Mouse (Mus musculus) layer of hippocampus, adult 9-10 months (tissue): ENCODE measurements at regions not wholly inside any gene's neighbourhood (a gene's known extent, or its start where the extent isn't known, plus 50 kb on each side); places are given as distances from the start of the nearest gene placed in this dataset.

Experiments
- DNase-seq: peaks from one replicate; pipeline ENCODE4 v3.0.0; 2022; ENCODE audit warnings: low spot score

DNA sequence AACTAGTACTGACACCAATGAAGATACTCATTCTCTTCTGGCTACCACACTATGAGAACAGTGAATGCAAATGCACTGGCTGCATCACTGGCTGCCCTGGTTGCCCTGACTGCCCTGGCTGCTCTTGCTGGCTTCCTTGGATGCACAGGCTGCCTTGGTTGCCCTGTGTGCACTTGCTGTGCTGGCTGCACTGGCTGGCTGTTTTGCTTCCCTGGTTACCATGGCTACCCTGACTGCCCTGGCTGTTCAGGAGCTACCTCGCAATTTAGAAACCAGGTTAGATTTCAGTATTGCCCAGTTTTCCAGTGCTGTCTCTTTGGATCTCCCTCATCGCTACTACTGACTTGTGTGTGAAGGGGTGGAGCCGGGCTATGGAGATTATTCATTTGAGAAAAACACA, 175.7 kb downstream of the Fat4 start:
- no peak for DNase-seq

DNA sequence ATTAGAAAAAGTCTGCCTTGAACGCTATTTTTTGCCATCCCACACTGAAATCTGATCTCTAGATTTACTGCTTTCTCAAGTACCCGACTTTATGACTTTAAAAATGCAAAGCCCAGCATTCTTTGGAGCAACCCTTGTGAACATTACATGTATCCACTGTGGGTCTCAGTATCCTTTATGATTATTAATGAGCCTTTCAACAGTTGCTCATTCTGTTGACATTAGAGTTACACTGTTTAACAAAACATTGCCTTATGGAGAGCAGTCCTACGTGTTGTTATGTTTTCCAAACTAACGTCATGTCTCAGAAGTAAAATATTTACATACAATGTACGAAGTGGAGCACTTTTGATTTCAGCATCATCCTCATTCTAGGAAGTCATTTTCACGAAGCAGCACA, 178.7 kb downstream of the Fat4 start:
- no peak for DNase-seq

DNA sequence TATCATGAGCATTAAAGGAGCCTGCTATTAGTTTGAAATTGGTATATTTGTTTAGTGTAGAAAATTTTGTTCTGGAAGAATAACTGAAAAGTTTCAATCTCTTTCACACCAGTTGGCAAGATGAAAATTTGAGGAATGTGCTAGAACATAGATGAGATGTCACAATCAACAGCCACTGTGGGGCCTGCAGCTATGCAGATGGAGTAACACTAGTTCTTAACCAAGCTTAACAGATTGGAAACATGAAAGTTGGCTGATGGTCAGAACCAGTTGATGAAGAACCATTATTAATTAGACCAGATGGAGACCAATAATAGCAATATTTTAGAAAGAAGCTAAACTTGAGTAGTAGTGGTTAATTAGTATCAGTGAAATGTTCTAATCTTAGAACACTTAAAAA, 182.3 kb downstream of the Fat4 start:
- peak; percentile 42 for DNase-seq

DNA sequence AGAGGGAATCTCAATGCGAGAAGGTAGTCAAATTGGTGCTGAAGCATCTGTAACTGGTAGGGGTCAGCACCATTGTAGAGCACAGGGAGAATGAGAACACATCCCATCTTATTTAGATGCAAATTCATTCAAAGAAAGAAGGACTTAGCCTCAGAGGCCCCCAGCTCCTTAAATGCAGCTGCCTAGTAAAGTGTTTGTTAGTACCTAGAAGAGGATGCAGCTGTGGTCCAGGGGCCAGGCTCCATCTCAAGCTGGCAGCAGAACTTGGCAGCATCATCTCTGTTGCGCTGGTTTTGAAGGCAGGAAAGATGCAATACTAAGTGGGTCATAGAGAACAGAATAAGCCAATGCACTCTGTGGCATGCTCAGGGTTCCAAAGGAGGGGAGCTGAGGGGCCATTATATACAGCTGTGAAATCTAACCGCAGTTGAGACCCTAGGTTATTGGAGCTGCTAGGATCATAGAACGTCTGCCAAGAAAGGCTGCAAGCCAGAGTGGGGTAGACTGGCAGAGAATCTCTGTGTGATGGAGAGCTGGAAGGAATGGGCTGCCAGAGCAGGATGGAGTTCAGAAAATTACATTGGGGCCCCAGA, 196.0 kb downstream of the Fat4 start:
- no peak for DNase-seq

DNA sequence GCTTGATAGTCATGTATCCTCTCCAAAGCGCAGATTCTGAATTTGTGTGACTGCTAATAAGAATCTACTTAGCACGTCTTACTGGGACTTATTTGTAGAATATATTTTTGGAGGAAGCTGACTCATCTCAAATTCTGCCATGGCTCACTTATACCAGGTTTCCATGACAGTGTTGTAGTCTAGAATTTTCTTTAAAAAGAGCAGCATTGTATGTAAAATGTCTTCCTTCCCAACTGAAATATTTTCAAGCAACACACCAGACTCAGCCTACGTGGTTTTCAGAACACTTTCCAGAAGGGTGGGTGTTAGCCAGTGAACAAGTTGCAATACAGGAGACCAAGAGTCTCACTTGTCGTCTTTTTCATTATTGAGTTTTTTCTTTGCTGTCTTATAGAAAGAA, 202.2 kb downstream of the Fat4 start:
- no peak for DNase-seq

DNA sequence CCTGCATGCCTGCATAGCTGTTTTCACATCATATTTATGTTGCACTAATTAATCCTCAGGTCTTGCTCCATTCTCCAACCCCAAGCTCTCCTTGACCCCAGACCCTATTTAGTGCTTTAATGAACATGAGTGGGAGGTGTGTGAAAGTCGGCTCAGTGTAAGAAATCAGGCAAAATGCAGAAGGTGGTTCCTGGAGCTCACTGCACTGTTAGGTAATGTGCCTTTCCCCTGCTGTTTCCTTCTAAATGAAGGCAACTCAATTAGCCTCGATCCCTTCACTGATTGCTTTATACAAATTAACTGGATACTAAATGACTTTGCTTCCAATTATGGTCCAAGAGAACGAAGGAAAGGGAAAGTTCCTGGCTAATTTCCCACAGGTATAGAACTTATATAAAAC, 215.6 kb downstream of the Fat4 start:
- DNase-seq = no peak

DNA sequence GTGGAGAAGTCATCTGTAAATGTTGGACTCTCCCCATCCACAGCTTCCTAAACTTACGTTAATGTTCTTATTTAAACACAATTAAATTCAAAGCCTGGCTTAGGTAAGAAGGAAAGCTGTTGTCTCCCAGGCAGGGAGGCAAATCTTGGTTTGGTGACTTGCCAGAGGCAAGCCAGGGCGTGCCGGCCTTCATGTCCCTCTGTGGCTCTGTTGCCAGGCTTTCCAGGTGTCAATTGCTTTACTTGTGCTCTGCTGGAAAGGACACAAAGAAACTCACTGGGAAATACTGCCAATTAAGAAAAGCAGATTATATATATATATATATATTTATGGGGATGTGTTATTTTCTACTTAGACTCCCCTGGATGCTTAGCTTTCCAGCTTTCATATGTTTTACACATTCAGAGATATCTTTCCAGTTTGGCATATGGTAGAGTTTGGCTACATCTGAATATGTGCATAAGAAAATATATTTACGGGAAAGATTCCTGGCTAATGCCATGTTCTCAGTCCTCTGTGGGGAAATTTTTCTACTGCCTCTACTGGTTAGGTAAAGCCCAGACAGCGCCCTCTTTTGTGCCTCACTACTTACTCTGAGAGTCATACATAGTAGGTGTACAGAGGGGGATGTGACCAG, 223.1 kb downstream of the Fat4 start:
- DNase-seq = no peak

DNA sequence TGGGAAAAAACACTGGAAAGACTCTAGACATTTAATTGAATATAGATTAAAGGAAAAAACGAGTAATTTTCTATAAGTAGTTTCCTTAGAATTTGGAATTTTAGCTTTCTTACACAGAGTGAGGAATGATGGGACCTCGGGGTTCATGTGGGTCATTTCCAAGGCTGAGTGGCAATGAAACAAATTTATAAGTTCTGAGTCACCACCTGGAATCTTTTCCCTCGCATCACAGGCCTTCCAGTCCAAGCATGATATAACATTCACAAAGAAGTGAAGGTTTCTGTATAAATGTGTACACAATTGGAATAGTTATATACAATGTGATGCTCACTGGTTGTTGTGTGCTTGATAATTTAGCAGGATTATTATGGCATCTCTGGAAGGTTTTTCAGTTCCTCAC, 227.3 kb downstream of the Fat4 start:
- DNase-seq = no peak

DNA sequence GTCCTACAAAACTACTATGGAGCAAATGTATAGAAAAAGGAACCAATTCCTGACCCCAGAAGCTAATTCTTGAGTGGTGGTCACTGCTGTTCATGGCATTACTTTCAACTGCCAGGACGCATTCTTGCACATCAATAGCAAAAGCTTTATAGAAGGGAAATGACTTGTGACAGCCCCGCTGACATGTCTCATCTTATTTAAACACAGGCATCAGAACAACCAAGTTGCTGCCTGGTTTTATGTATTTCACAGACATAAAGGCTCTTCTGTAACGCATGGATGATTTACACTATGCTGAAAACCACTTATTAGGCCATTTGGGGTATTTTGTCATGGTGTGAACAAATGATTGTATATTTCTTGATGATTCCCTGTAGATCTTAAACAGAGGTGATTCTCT, 228.1 kb downstream of the Fat4 start:
- no peak for DNase-seq

DNA sequence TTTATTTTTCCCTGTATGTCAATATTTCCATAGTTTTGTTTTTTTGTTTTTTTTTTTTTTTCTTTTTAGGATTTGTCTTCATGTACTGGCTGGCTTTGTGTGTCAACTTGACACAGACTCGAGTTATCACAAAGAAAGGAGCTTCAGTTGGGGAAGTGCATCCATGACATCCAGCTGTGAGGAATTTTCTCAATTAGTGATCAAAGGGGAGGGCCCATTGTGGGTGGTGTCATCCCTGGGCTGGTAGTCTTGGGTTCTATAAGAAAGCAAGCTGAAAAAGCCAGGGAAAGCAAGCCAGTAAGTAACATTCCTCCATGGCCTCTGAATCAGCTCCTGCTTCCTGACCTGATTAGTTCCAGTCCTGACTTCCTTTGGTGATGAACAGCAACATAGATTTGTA, 228.7 kb downstream of the Fat4 start:
- DNase-seq = no peak

DNA sequence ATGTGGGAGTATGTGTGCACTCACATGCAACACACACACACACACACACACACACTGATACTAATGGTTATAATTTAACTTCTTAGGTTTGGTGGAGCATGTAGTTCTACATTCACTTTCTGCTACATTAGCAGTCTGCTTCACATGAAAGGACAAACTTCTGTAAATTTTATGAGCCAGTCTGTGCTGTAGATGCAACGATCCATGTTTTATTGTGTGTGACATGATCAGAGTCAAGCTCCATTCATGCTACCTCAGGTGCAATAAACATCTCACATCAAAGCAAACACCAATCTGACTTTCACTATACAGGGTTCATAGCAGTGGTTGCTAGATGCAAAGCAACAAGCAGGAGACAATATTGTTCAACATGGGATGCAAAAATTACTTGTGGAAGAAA, 235.5 kb downstream of the Fat4 start:
- no peak for DNase-seq

DNA sequence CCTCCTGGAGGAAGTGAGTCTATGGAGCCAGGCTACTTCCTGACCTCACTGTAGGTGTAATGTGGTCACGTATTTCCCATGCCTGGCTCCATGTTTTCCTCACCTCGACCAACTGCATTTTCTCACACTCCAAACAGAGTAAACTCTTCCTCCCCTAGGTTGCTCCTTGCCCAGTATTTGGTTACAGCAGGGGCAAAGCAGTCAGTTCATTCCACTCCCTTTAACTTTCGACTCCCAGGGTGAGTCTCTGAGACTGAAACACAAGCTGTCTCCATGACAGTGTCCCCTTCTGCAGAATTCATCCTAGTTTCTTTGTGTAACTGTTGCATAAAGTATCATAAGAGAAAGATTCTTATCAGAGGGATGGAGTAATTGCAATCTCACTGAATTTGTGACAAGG, 243.8 kb downstream of the Fat4 start:
- DNase-seq = no peak

DNA sequence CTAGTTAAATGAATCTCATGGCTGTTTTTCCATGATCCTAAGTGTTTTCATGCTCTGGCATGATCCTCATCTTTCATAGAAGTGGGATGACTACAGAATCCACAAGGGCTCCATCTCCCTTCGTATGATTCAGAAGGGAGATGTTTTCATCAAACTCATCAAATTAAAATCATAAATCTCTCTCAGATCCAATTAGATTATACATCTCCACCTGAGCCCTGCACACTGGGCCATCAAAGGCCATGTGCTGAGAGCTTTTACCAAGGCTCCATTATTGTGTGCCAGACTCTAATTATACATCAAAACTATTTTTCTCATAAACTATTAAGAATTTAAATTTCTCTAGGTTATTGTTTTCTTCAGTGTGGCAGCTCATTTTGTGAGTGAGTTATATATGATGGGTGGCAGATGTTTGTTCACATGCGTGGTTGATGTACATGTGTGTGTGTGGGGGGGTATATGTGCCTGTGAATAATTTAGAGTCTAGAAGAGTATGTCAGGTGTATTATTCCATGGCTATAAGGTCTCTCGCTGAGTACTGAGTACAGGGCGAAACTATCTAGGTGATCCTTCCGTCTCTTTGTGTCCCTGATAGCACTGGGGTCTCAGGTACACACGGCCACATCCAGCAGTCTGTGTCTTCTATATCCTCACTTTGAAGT, 278.4 kb downstream of the Fat4 start:
- DNase-seq = no peak

DNA sequence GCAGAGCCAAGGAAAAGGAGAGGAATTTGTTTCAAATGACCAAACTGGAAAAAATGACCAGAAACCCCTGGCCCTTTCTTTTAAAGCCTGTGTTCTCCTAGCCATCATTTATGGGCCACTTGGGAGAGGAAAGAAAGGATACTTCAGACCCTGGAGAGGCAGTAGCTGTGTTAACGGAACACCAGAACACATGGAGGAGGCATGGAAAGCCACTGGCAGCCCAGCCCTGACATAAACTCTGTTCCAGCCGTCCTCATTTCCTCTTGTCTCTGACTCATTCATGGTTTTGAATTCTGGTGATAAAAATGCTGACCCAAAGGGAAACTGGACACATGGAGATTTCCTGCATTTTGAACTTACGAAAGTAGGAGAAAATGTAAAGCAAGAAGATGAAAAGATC, 295.9 kb downstream of the Fat4 start:
- DNase-seq = no peak

DNA sequence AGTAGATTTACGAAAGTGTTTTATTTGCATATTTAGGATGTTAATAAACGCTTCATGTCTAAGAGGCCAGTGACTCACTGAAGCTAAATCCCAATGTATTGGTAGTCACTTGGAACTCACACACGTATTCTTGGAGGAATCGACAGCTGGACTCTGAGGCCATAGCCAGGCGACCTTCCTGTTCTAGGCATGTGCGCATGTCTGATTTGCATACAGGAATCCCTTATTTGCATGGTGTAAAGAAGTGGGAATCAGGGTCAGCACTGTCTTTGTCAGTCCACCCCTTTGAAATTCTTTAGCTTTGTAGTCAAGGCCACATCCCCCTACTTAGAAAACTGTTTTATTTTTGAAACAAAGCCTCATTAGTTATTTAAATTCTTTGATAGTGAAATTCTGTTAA, 308.4 kb downstream of the Fat4 start:
- no peak for DNase-seq

DNA sequence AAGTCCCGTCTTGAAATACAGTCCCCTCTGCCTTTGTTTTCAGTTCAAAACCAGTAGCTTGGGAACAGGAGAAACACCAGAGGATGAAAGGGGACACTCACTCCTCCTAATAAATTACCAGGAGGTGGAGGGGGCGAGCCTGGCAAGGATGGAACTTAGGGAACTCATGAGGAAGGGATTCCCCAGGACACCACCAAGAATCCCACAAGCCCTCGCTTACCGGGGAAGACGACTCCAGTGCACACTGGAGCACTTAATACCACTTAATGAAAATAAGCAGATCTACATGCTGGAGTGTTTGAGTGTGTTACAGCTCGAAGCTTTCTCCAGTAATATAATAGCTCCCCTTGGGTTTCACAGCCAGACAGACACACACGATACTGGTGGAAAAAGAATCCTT, 315.9 kb downstream of the Fat4 start:
- no peak for DNase-seq

DNA sequence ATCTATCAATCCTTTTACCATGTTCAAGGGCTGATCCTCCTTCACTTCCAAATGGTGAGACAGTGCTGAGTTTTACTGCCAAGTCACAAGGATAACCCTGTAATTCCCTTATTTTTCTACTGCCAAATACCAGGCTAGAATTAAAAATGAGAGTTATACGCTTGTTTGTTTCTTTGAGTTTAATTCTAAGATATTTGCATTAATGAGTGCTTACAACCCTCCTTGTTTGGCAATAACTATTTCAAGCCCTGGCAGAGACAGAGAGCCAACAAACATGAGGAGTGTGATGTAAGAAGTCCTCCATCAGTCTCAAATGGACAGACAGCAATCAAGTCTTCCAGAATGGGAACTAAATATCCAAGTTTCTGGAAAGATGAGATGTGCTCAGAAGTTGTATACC, 321.9 kb downstream of the Fat4 start:
- no peak for DNase-seq

DNA sequence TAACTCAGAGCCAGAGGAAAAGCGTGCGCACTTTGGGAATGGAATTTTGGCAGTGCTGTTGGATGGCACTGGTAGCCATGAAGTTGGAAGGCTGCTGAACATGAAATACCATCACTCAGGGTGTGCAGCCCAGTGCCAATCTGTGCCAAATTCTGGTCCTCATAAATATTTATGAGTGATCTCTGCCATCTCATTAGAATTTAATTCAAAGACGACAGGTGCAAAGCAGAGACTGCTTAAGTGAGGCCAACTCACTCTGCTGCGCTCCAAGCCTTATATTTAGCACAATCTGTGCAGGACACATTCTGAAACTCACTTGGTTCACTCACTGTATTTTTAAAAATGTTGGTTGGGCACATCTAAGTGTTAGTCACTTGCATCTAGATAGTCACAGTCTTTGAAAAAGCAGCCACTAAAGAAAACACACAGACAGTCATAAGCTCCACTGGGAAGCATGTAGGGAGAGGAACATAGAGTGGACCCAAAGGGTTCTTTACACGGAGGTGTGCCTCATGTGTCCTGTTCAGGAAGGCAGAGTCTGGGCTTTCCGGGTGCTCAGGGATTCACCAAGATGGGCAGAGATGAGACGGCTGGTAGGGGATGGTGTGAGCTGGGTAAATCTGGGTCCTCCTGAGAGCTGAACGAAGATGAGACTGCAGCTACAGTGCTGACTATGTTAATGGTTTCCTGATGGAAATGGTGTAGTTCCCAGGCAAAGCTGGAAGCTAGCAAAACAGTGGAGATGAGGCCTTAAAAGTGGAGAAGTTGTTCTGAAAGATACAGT, 322.8 kb downstream of the Fat4 start:
- peak; percentile 55 for DNase-seq

DNA sequence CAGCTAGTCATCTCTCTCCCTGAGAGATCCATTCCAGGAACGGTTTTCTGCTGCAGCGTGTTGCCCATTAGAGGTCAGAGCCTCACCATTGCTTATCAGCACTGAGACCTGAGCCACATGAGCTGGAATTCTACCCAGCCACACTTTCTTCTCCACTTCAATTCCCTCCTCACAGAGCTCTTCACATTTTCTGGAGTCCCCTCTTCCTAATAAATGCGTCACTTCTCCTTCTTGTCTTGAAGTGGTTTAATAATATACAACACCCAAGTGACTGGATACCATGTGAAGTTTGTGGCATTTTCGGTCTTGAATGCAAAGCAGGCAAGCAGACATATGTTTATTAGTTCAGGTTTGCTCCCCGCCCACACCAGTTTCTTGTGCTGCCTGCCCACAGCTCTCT, 324.9 kb downstream of the Fat4 start:
- DNase-seq = no peak

DNA sequence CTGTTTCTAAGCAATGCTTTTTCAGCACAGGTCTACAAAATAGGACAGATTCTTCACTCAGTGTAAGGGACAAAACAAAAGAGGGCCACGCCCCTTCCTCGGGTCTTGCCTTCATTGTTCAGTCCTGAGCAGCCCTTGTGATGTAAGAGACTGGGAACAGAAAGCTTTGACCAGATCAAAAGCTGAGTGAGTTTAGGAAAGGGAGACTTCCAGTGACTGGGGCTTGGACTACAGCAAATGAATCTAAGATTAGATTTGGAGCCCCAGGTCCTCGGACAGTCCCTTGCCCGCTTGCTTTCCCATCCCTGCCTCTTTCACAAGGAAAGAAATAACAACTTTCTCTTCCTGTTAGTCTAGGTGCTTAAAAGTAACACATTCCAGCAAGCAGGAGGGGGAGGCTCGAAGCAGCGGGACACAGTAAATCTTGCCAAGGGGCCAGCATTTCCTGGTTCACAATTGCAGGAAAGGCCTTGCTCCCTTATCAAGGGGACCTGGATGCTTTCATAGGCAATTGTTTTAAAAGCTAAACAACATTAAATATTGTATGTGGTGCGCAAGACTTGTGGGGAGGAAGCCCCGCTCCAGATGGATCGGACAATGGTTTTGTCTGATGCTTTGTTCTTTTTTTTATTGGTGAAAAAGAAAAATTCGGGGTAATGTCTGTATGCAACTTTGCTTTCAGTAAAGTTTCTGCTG, 333.4 kb downstream of the Fat4 start:
- DNase-seq = no peak

DNA sequence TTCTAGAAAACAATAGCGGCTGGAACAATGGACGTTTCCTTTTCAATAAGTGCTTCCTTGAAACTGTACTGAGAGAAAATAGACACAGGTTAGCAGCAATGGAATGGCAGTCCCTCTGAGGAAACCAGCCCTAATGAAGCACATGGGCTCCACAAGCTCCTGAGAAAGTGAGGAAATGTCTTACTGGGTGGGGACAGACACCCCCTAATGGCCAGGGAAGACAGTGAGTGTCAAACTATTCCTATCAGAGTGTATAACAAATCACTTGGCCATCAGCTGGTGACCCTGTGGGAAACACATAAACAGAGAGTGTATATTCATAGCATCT, 333.9 kb downstream of the Fat4 start:
- no peak for DNase-seq

DNA sequence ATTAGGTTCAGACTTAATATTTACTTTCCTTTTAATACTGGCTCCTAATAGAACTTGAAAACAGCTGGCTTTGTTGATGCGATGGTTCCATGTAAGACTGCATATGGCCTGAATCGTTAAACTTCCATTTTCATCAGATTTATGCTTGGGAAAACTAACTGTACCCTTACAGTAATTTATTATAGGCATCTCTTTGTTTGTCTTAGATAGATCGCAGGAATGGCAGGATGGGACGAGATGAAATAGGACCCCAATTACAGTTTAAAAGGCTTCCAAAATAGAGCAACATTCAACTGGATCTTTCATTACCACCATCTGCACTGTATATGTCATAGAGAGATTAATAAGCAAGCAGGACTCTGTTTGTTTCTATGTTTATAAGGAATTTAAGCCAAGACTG, 335.3 kb downstream of the Fat4 start:
- no peak for DNase-seq

DNA sequence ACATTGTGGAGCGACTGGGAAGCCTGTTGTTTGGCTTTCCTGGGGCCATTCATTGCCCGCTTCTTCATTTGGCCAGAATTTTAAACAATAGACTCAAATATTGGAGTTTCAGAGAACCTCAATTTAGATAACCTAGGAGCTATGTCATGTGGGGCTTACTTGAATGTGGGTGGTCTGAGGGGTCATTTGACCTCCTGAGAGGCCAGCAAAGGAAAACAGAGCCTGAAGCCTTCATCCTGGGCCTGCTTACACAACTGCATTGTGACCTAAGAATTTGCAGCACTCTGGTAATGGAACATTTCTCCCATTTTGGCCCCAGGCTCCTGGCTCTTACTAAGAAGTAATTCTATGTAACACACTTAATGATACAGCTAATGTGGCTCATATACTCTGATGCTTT, 348.2 kb downstream of the Fat4 start:
- DNase-seq = no peak
